Mouse (Mus musculus): ENCODE measurements around the gene Aldh8a1.

The Aldh8a1 gene

DNA sequence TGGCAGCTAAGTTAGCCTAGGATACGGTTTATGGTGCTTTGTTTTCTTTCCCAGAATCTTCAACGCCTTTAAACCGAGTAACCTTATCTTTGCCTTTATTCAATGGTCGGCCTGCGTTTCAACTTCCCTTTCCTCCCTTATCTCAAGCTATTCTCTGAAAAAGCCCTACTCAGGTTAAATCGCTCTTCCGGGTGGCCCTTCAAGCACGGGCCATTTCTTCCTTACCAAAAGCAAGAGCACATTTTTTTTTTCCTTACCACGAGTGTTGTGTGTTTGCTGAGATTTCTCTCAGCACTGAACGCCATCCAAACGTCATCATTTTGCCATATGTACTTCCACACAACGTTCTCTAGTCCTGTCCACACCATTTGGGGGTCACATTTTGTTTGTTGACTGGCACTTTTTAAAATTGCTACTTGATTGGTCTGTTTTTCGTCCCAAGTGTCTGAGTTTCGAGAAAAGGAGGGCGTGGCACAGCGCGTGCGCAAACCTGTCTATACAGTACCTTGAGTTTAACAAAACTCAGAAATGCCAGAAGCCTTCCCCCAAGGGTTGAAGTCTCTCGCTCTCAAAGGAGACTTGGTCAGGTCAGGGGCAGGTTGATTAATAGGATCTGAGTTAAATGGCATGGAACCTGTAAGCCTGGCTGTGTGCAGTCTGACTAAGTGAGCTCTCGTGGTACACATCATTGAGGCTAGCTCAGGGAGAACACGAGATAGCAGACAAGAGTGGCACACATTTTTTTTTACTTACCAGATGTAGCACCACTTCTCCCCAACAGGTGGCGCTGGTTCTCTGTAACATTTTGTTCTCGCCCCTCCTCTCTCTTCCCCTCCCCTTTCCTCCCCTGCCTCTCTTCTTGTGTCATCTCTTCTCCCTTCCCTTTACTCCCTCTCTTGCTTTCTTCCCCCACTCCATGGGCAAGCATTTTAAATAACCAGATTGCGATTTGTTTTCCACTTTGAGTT lies 43.6 kb downstream of the Aldh8a1 start:
- DNase-seq = no peak

GRCm38 (mm10) chr10:21426515-21426914 lies 49.4 kb downstream of the Aldh8a1 start:
- DNase-seq = no peak

GRCm38 (mm10) chr10:21427996-21428395 lies 50.9 kb downstream of the Aldh8a1 start:
- DNase-seq = no peak

DNA sequence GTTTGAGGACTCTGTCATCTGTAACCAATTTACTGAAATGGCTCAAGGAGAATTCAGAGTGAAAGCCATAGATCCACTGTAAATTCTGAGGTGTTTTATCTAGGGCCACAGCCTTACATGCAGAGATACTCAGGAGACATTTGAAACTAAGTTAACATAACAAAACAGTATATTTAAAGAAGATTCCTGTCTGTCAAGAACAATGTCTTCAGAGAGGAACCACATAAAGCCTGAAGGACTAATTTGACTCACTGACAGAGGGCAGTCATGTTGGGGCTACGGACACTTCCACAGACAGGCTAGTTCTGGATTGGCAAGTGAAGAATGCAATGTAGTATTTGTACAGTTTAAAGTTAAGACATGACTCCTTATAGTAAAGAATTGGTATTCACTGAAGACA lies 62.2 kb downstream of the Aldh8a1 start:
- no peak for DNase-seq

- DNase-seq = no peak
These were observed 63.9 kb downstream of the Aldh8a1 start for GRCm38 (mm10) chr10:21441020-21441419.

DNA sequence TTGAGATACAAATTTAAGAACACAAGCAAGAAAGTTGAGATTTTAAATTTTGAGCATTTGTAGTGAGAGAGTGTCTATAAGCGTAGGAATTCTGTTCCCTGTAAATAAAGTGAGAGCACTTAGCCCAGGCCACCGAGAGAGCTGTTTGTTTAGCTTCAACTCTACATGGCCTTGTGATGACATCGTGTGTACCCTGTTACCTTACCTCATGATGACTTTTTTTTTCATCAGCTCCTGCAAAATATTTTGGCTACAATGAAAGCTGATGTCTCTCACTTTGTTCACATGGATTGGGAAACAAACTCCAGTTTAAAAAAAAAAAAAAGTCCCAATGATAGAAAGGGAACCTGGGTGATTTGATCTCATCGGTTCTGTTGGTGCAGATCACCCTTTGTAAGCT lies 64.6 kb downstream of the Aldh8a1 start:
- DNase-seq = no peak

- no peak for DNase-seq
These were observed 66.7 kb downstream of the Aldh8a1 start for GRCm38 (mm10) chr10:21443646-21444324.

DNA sequence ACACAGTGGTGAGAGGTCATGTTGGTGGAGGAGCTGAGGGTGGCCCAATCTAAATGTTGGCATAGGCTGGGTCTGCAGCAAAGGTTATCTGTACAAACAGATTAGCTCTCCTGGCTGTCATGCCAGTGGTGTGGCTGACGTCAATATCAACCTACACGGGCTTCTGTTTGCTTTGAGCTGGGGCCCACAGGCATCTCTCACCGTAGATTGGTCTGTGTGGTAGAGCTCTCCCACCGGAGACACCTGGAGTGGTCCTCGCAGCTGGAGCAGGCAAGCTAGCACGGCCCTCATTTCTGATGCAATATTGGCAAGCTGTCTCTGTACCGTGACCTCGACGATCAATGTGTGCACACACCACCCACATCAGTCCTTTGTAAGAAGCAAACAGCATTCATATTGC lies 67.3 kb downstream of the Aldh8a1 start:
- no peak for DNase-seq

Data from cerebellum, adult 11-12 months (tissue).